32 mouse cellular contexts compared by ENCODE assay signal in the genomic region with DNA sequence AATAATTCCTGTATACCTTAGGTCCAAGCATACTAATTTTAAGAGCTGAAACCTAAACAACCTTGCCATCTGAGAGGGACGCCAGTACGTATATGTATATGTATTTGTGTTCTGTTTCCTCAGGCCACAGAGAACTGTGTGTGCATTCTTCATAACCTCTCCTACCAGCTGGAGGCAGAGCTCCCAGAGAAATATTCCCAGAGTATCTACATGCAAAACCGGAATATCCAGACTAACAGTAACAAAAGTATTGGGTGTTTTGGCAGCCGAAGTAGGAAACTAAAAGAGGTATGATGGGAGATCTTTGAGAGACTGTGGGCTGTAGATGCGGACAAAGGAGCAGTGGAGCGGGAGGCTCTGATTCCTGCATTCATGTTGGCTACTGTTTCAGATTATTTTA. TPM values are rescaled to one million over a fixed set of nuclear protein-coding genes. Genes with fewer than 3 reads are reported as not detected.
DNase-seq lines count a peak whose midpoint lies in the region; ATAC-seq and TF ChIP-seq lines count a peak whose summit lies in the region.
"Had no signal": no experiment of that assay in that cellular context is flagged by ENCODE, and none has a peak within 500 bp of the region (broad histone marks: within the 10 kb centered on the region; RNA-seq: fewer than 3 reads in every experiment).

No protein-coding gene starts in this region.

- no peak for TF ChIP-seq EP300 in heart, adult 2 months (IDR thresholded peaks at IDR 0.05; ENCODE audit: insufficient read depth, low read depth, low read length)
- TF ChIP-seq EP300 in lung, postnatal 0 days (IDR thresholded peaks at IDR 0.05): peak; percentile 57

- no peaks in the 10 kb centered on the region for H3K79me2 ChIP-seq in heart, adult 2 months (replicated peaks; ENCODE audit: control insufficient read depth, insufficient read depth, low read length)

- no peak for TF ChIP-seq CTCF in heart, adult 2 months (IDR thresholded peaks at IDR 0.05)
- no peak for TF ChIP-seq CTCF in lung, embryonic 14.5 days (IDR thresholded peaks at IDR 0.05; ENCODE audit: low read depth)
- no peak for TF ChIP-seq CTCF in lung, adult 2 months (IDR thresholded peaks at IDR 0.05; ENCODE audit: insufficient read depth, low read length)
- peak; percentile 18 for TF ChIP-seq CTCF in lung, postnatal 0 days (IDR thresholded peaks at IDR 0.05)

- intact Hi-C loops in heart, adult 2 months (cut with DNase I): no loop called here

- H3K9ac ChIP-seq in heart, adult 2 months (ENCODE audit: low read depth, low read length): no peak overlapping the region
- H3K9ac ChIP-seq in lung, embryonic 14.5 days: no peak overlapping the region
- H3K9ac ChIP-seq in lung, postnatal 0 days (replicated peaks; ENCODE audit: low read depth): no peak overlapping the region
- H3K9ac ChIP-seq: embryonic facial prominence, embryonic 13.5 days; forebrain, embryonic 12.5 days; forebrain, postnatal 0 days; hindbrain, embryonic 12.5 days; intestine, embryonic 15.5 days; limb, embryonic 15.5 days; liver, embryonic 13.5 days; midbrain, embryonic 12.5 days had no signal

- H3K27ac ChIP-seq in heart, adult 2 months: peak overlapping the region; percentile 43
- no peak overlapping the region for H3K27ac ChIP-seq in heart, embryonic 10.5 days
- H3K27ac ChIP-seq in lung, embryonic 14.5 days (ENCODE audit: low read depth): no peak overlapping the region; the same call in 1 of the 2 replicates
- H3K27ac ChIP-seq in lung, postnatal 0 days (ENCODE audit: low read length): no peak overlapping the region; the same call in 1 of the 2 replicates
- H3K27ac ChIP-seq: embryonic facial prominence, embryonic 13.5 days; forebrain, embryonic 12.5 days; hindbrain, embryonic 12.5 days; hindbrain, postnatal 0 days; intestine, embryonic 15.5 days; kidney, postnatal 0 days; limb, embryonic 10.5 days; limb, embryonic 15.5 days; liver, embryonic 13.5 days; midbrain, embryonic 12.5 days had no signal

- no peak overlapping the region for H3K4me3 ChIP-seq in heart, adult 2 months
- H3K4me3 ChIP-seq in heart, embryonic 10.5 days: no peak overlapping the region
- no peak overlapping the region for H3K4me3 ChIP-seq in lung, embryonic 14.5 days (ENCODE audit: low read depth, low read length)
- no peak overlapping the region for H3K4me3 ChIP-seq in lung, adult 2 months (replicated peaks; ENCODE audit: extremely low read depth, low read depth, low read length)
- no peak overlapping the region for H3K4me3 ChIP-seq in lung, postnatal 0 days (ENCODE audit: low read depth, low read length)
- H3K4me3 ChIP-seq: embryonic facial prominence, embryonic 13.5 days; erythroblast, embryonic 14.5 days; forebrain, embryonic 12.5 days; hindbrain, embryonic 12.5 days; intestine, embryonic 15.5 days; limb, embryonic 10.5 days; limb, embryonic 15.5 days; liver, embryonic 13.5 days; midbrain, embryonic 12.5 days had no signal

- H3K4me2 ChIP-seq in lung, embryonic 14.5 days: no peak overlapping the region
- H3K4me2 ChIP-seq in lung, postnatal 0 days (replicated peaks; ENCODE audit: low read depth, low read length): no peak overlapping the region
- H3K4me2 ChIP-seq: embryonic facial prominence, embryonic 13.5 days; forebrain, embryonic 12.5 days; hindbrain, embryonic 12.5 days; intestine, embryonic 15.5 days; limb, embryonic 15.5 days; liver, embryonic 13.5 days; midbrain, embryonic 12.5 days had no signal

- H3K9me3 ChIP-seq in heart, embryonic 10.5 days: no peaks in the 10 kb centered on the region
- H3K9me3 ChIP-seq in lung, embryonic 14.5 days (ENCODE audit: low read depth, low read length): no peaks in the 10 kb centered on the region
- no peaks in the 10 kb centered on the region for H3K9me3 ChIP-seq in lung, postnatal 0 days (ENCODE audit: low read length)
- H3K9me3 ChIP-seq: embryonic facial prominence, embryonic 13.5 days; forebrain, embryonic 12.5 days; hindbrain, embryonic 12.5 days; intestine, embryonic 15.5 days; limb, embryonic 10.5 days; limb, embryonic 15.5 days; liver, embryonic 13.5 days; midbrain, embryonic 12.5 days had no signal

- no peaks in the 10 kb centered on the region for H3K27me3 ChIP-seq in heart, adult 2 months (ENCODE audit: control insufficient read depth, insufficient read depth, low read length)
- H3K27me3 ChIP-seq in heart, embryonic 10.5 days (ENCODE audit: insufficient read depth, poor library complexity, severe bottlenecking): no peaks in the 10 kb centered on the region
- no peaks in the 10 kb centered on the region for H3K27me3 ChIP-seq in lung, embryonic 14.5 days (ENCODE audit: insufficient read depth, low read length)
- no peaks in the 10 kb centered on the region for H3K27me3 ChIP-seq in lung, postnatal 0 days (replicated peaks; ENCODE audit: insufficient read depth, low read length)
- H3K27me3 ChIP-seq: embryonic facial prominence, embryonic 13.5 days; forebrain, embryonic 12.5 days; hindbrain, embryonic 12.5 days; intestine, embryonic 15.5 days; limb, embryonic 15.5 days; liver, embryonic 13.5 days; midbrain, embryonic 12.5 days; Patski had no signal

- WGBS in heart, adult 2 months: 77% methylated on average over 6 of the region's 6 CpGs
- WGBS in heart, embryonic 10.5 days: 90% methylated on average over 6 of the region's 6 CpGs
- 82% methylated on average over 6 of the region's 6 CpGs for WGBS in lung, embryonic 14.5 days
- WGBS in lung, adult 2 months: 57% methylated on average over 6 of the region's 6 CpGs
- 41% methylated on average over 6 of the region's 6 CpGs for WGBS in lung, postnatal 0 days

- H3K36me3 ChIP-seq in heart, adult 2 months (ENCODE audit: control insufficient read depth, insufficient read depth, low read length): peaks cover 19% of the 10 kb centered on the region
- peaks cover 55% of the 10 kb centered on the region for H3K36me3 ChIP-seq in heart, embryonic 10.5 days
- no peaks in the 10 kb centered on the region for H3K36me3 ChIP-seq in lung, embryonic 14.5 days (ENCODE audit: insufficient read depth)
- no peaks in the 10 kb centered on the region for H3K36me3 ChIP-seq in lung, postnatal 0 days (ENCODE audit: insufficient read depth, low read length)
- H3K36me3 ChIP-seq: embryonic facial prominence, embryonic 13.5 days; forebrain, embryonic 12.5 days; hindbrain, embryonic 12.5 days; intestine, embryonic 15.5 days; limb, embryonic 10.5 days; limb, embryonic 15.5 days; liver, embryonic 13.5 days; midbrain, embryonic 12.5 days had no signal

- no peak for ATAC-seq in lung, embryonic 14.5 days (ENCODE audit: insufficient read depth)
- ATAC-seq in lung, postnatal 0 days: peak; percentile 49
- ATAC-seq: hindbrain, postnatal 0 days; intestine, embryonic 15.5 days; Patski had no signal

- peaks cover 4% of the 10 kb centered on the region for H3K4me1 ChIP-seq in heart, adult 2 months (ENCODE audit: control insufficient read depth, insufficient read depth, low read length)
- peaks cover 15% of the 10 kb centered on the region for H3K4me1 ChIP-seq in heart, embryonic 10.5 days
- no peaks in the 10 kb centered on the region for H3K4me1 ChIP-seq in lung, embryonic 14.5 days (ENCODE audit: insufficient read depth)
- H3K4me1 ChIP-seq in lung, adult 2 months (ENCODE audit: control insufficient read depth, insufficient read depth, low read length): no peaks in the 10 kb centered on the region
- H3K4me1 ChIP-seq in lung, postnatal 0 days (ENCODE audit: insufficient read depth, low read depth, low read length): no peaks in the 10 kb centered on the region
- H3K4me1 ChIP-seq: embryonic facial prominence, embryonic 13.5 days; forebrain, embryonic 12.5 days; hindbrain, embryonic 12.5 days; intestine, embryonic 15.5 days; limb, embryonic 10.5 days; limb, embryonic 15.5 days; liver, embryonic 13.5 days; midbrain, embryonic 12.5 days had no signal

- no peak for DNase-seq in heart, adult 2 months
- no peak for DNase-seq in heart, embryonic 10.5 days (ENCODE audit: low spot score)
- DNase-seq in lung, embryonic 14.5 days: peak; percentile 3
- DNase-seq in lung, adult 2 months: no peak
- peak; percentile 68 for DNase-seq in lung, postnatal 0 days (ENCODE audit: low spot score)
- no peak for DNase-seq in frontal cortex, postnatal 25 days (ENCODE audit: low spot score in 2 of 2)
- DNase-seq in gastrocnemius, postnatal 25 days: no peak
- DNase-seq: adrenal gland, postnatal 10 days; cerebellum, adult 8-10 months; cerebellum, postnatal 25 days; embryo, embryonic 11 days; forebrain, postnatal 0 days; gastrocnemius, postnatal 14 days; heart, postnatal 36 days; kidney, adult 8-10 months; kidney, postnatal 4 days; layer of hippocampus, postnatal 36 days; liver, embryonic 13.5 days; thymus, adult 2 months; thymus, postnatal 36 days had no signal

- no peak for TF ChIP-seq POLR2A in heart, adult 2 months (IDR thresholded peaks at IDR 0.05; ENCODE audit: insufficient read depth, low read depth, low read length)
- no peak for TF ChIP-seq POLR2A in lung, adult 2 months (IDR thresholded peaks at IDR 0.05; ENCODE audit: borderline replicate concordance, extremely low read depth, low read depth, low read length)

RNA-seq across cellular contexts. Expression of a gene that starts 41.3 kb away (rescaled TPM):
- 10 to 100 TPM; 30.1 to 37.3 TPM for total RNA-seq in heart, adult 2 months (2021)
- polyA plus RNA-seq in heart, adult 2 months (2012; rRNA removed): 18.6 and 23.7 TPM in 2 replicates
- 44.5 and 53.1 TPM in 2 replicates for polyA plus RNA-seq in heart, embryonic 10.5 days (2016; fragmentation: Nextera tagmentation; extraction: Ambion mirVana)
- 44.1 and 44.2 TPM in 2 replicates for polyA plus RNA-seq in lung, embryonic 14.5 days (2014; fragmentation: Nextera tagmentation; extraction: Ambion mirVana)
- polyA plus RNA-seq in lung, adult 2 months (2012; rRNA removed): 11.2 and 16.3 TPM in 2 replicates
- 14.1 and 15.2 TPM in 2 replicates for polyA plus RNA-seq in lung, postnatal 0 days (2015; fragmentation: Nextera tagmentation; extraction: Ambion mirVana)
- 10 to 100 TPM; 20.1 to 21.0 TPM for total RNA-seq in gastrocnemius, postnatal 25 days (2021)

RNA-seq across cellular contexts. Expression of a gene that starts 48.4 kb away (rescaled TPM):
- total RNA-seq in heart, adult 2 months (2021): 100 to 1,000 TPM; 123 to 133 TPM
- polyA plus RNA-seq in heart, adult 2 months (2012; rRNA removed): 62.3 and 74.5 TPM in 2 replicates
- 66.8 and 109 TPM in 2 replicates for polyA plus RNA-seq in heart, embryonic 10.5 days (2016; fragmentation: Nextera tagmentation; extraction: Ambion mirVana)
- 8.4 and 10.6 TPM in 2 replicates for polyA plus RNA-seq in lung, embryonic 14.5 days (2014; fragmentation: Nextera tagmentation; extraction: Ambion mirVana)
- polyA plus RNA-seq in lung, adult 2 months (2012; rRNA removed): 24.9 and 30.3 TPM in 2 replicates
- 28.9 and 30.9 TPM in 2 replicates for polyA plus RNA-seq in lung, postnatal 0 days (2015; fragmentation: Nextera tagmentation; extraction: Ambion mirVana)
- 1 to 10 TPM; 1.7 to 2.3 TPM for total RNA-seq in gastrocnemius, postnatal 25 days (2021)
- total RNA-seq: megakaryocyte, adult 5-6 weeks had no signal
- polyA plus RNA-seq: erythroblast, embryonic 14.5 days had no signal

Comparison
In these comparisons a context has a peak if more than half of its experiments do, and no peak if none do; other contexts are left out.
1. DNase-seq: peak in lung, embryonic 14.5 days (single experiment) and lung, postnatal 0 days (single experiment); none in heart, adult 2 months (0 of 2), heart, embryonic 10.5 days (single experiment), lung, adult 2 months (single experiment), frontal cortex, postnatal 25 days (0 of 2) and gastrocnemius, postnatal 25 days (single experiment).